Mouse (Mus musculus) retina, embryonic 14.5 days (tissue): ENCODE results near the gene Uqcr10.

Experiments
- DNase-seq: peaks from one replicate; pipeline ENCODE4 v3.0.0-alpha.2; 2015; ENCODE audit warnings: low spot score

Gene Uqcr10

DNA sequence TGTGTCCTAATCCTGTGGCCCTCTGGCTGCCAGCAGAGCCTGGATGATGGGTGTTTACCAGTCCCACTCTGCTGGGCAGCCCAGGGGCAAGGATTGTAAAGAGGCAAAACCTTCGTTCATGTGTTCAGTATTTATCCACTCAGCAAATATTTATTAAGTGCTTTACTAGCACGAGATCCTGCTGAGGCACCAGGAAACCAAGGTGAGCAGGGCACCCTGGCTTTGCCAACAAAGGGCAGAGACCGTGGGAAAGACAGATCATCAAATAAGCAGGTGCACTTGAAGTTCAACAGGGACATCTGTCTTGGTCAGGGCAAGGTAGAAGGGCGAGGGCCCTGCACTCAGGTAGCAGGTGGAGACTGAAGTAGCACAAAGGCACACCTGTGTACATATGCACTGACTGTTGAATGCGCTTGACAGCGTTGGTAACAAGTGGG is 29.0 kb downstream of the Uqcr10 start:
- DNase-seq, result no peak

GRCm38 (mm10) chr11:4674593-4674992 is 29.5 kb downstream of the Uqcr10 start:
- DNase-seq, result no peak

DNA sequence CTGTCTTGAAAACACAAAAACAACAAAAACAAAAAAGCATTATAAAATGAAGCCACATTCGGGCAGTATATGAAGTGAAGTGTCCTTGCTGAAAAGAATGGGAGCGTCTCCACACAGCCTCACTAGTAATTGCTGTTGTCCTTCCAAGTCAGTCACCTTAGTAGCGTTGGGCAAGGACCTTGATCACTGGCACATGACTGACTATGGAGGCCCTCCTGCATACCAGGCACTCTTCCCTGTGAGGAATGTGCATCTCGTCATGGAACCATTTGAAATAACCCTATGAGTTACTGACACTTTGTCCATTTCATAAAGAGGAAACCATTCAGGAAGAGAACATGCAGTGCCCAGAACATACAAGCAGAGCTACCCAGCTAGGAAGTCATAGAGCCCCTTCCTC is 32.4 kb downstream of the Uqcr10 start:
- no peak for DNase-seq

DNA sequence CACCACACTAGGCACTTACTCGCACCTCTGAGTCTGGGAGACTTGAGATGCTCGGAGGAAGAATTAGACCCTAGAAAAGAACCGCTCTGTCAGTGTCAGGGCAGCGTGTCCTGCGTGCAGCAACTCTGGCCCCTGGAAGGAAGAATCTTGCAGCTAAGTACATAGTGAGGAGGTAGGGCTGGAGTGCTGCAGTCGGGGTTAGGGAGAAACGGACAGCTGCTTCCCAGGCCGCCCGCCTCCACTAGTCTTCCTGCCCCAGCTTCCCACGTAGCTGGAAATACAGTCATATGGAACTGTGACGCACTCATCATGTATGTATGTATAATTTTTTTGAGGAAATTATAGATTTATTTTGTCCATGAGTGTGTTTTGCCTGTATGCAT is 41.7 kb downstream of the Uqcr10 start:
- no peak for DNase-seq

DNA sequence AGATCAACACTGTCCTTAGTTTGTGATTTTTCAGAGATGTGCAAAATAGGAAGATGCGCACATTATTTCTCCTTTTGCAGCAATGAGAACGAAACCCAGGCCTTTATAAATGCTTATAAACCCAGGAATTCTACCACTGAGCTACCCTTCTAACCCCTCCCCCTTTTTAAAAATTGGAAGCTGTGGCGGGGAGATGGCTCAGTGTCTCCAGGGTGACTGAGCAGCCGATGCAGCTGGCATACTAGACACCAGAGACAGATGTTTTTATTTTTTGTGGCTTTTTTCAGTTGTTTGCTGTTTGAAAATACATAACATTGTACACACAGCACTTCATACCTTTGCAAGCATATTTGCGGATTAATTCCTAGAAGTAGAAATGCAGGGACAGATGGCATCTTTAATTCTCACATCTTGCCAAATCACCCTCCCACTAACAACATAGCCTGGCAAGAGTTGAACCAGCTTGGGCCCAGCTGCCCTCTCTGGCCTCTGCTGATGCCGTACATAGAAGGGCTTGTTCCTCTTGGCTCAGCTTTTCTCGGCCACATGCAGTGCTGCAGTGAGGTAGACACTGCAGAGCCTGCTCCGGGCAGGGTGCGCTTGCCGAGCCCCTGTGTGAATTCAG is 42.2 kb downstream of the Uqcr10 start:
- no peak for DNase-seq

DNA sequence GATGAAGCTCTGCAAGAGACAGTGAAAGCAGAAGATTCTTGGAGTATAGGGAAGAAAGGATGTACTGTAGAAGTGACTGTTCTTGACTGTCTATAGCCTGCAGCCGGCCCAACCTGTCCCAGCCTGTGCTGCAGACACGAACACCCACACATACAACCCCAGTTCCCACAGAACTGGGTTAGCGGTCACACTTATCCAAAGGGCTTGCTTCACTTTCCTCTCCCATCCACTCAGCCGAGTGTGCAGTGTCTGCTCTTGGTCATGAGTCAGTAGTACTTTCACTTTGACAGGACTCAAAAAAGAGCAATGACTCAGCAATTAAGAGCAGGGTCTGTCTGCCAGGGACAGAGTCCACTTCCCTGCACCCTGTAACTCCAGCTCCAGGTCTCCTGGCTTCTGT is 42.8 kb downstream of the Uqcr10 start:
- DNase-seq, result no peak

DNA sequence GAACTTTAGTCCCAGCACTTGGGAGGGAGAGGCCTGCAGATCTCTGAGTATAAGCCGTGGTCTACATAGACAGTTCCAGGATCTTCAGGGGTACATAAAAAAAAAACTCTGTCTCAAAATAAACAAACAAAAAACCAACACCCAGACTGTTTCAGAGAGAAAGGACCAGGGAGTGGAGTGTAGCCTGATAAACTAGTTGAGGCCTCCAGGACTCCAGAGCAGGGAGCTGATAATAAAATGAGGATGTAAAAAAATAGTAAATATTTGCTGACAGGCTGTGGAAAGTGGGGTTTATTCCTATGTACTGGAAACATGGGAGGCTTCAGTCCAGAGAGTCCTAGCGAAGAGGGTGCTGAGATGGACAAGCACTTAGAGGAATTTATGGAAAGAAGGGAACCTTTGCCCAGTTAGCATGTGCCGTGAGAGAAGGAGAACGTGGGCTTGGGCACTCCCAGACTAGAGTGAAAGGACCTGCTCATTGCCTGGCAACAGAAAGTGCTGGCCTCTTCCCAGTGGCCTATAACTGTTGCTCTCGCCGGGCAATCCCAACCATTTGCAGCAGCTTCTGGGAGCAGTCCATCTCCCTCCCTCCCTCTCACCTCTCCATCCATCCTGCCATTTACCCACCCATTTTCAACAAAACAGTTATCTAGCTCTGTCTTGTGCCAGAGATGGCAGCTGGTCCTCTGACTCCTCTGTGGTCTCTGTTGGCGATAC is 43.7 kb downstream of the Uqcr10 start:
- DNase-seq, result no peak

- DNase-seq, result no peak
Measured at GRCm38 (mm10) chr11:4659818-4660217, 44.3 kb downstream of the Uqcr10 start.
